Mouse (Mus musculus): ENCODE results near the gene Timm29.

Gene Timm29

GRCm38 (mm10) chr9:21616232-21616781, 23.8 kb downstream of the Timm29 start:
- peak in 1 of 2 experiments; percentile 80 for DNase-seq (ENCODE audit: low spot score in 2 of 2)

GRCm38 (mm10) chr9:21617066-21617465, 24.5 kb downstream of the Timm29 start:
- DNase-seq (ENCODE audit: low spot score in 2 of 2) = no peak

- DNase-seq (ENCODE audit: low spot score in 2 of 2) = no peak
Measured at GRCm38 (mm10) chr9:21620229-21620628, 27.7 kb downstream of the Timm29 start.

- no peak for DNase-seq (ENCODE audit: low spot score in 2 of 2)
Measured at GRCm38 (mm10) chr9:21622676-21623075, 30.2 kb downstream of the Timm29 start.

GRCm38 (mm10) chr9:21625342-21626339, 33.1 kb downstream of the Timm29 start:
- DNase-seq (ENCODE audit: low spot score in 2 of 2) = no peak

- no peak for DNase-seq (ENCODE audit: low spot score in 2 of 2)
Measured at GRCm38 (mm10) chr9:21626571-21626970, 34.0 kb downstream of the Timm29 start.

GRCm38 (mm10) chr9:21627145-21627795, 34.7 kb downstream of the Timm29 start:
- no peak for DNase-seq (ENCODE audit: low spot score in 2 of 2)

GRCm38 (mm10) chr9:21630673-21631072, 38.2 kb downstream of the Timm29 start:
- DNase-seq (ENCODE audit: low spot score in 2 of 2) = no peak

- DNase-seq (ENCODE audit: low spot score in 2 of 2) = no peak
Measured at GRCm38 (mm10) chr9:21633106-21633505, 40.6 kb downstream of the Timm29 start.

- DNase-seq (ENCODE audit: low spot score in 2 of 2) = no peak
Measured at GRCm38 (mm10) chr9:21635639-21636038, 43.1 kb downstream of the Timm29 start.

GRCm38 (mm10) chr9:21639031-21639430, 46.5 kb downstream of the Timm29 start:
- no peak for DNase-seq (ENCODE audit: low spot score in 2 of 2)
